Mouse (Mus musculus): ENCODE data around the gene Tssk3. TPM values are rescaled to one million over a fixed set of nuclear protein-coding genes. Genes with fewer than 3 reads are reported as not detected.

Tssk3 gene
- total and polyA plus RNA-seq, 3 experiments: 0.38 TPM; not detected in 2

- peak overlapping the region; percentile 71 for H3K4me3 ChIP-seq (ENCODE audit: low read depth, low read length)
- peaks cover 23% of the 10 kb centered on the region for H3K4me1 ChIP-seq (ENCODE audit: insufficient read depth, low read depth, low read length)
- ATAC-seq (ENCODE audit: extremely low read depth, insufficient number of reproducible peaks, low FRiP score, poor library complexity, severe bottlenecking): no peak
- peaks cover 51% of the 10 kb centered on the region for H3K27me3 ChIP-seq (ENCODE audit: insufficient read depth, low read length)
- DNase-seq (ENCODE audit: low spot score): peak; percentile 62
- TF ChIP-seq GATA1 (IDR thresholded peaks at IDR 0.05; ENCODE audit: borderline replicate concordance, low read length): no peak
- peak; percentile 33; the same call in 1 of the 2 replicates for TF ChIP-seq CTCF (IDR thresholded peaks at IDR 0.05; ENCODE audit: low read depth, low read length)
- no peak for TF ChIP-seq TAL1 (conservative IDR thresholded peaks at IDR 0.05; ENCODE audit: low read depth, low read length)
- no peak for TF ChIP-seq GATA2 (IDR thresholded peaks at IDR 0.05; ENCODE audit: borderline replicate concordance, low read depth, low read length)
- TF ChIP-seq POLR2AphosphoS5 (IDR thresholded peaks at IDR 0.05; ENCODE audit: insufficient replicate concordance, low read depth, low read length): no peak
- H3K9me3 ChIP-seq (replicated peaks): no peaks in the 10 kb centered on the region
- H3K36me3 ChIP-seq (replicated peaks): peaks cover 35% of the 10 kb centered on the region
Observed at GRCm38 (mm10) chr4:129514300-129514898, 23.6 kb upstream of the Tssk3 start.

- no peak for TF ChIP-seq GATA2 (IDR thresholded peaks at IDR 0.05; ENCODE audit: borderline replicate concordance, low read depth, low read length)
- H3K27me3 ChIP-seq (ENCODE audit: insufficient read depth, low read length): peaks cover 56% of the 10 kb centered on the region
- ATAC-seq (ENCODE audit: extremely low read depth, insufficient number of reproducible peaks, low FRiP score, poor library complexity, severe bottlenecking) (no peak), DNase-seq (ENCODE audit: low spot score) (peak; percentile 48)
- peak overlapping the region; percentile 71 for H3K4me3 ChIP-seq (ENCODE audit: low read depth, low read length)
- H3K4me1 ChIP-seq (ENCODE audit: insufficient read depth, low read depth, low read length): peaks cover 25% of the 10 kb centered on the region
- no peaks in the 10 kb centered on the region for H3K9me3 ChIP-seq (replicated peaks)
- H3K36me3 ChIP-seq (replicated peaks): peaks cover 30% of the 10 kb centered on the region
Observed at GRCm38 (mm10) chr4:129513891-129514290, 23.1 kb upstream of the Tssk3 start.

GRCm38 (mm10) chr4:129513086-129513767 is 22.4 kb upstream of the Tssk3 start, which contains the start of gene Marcksl1:
Gene Marcksl1, plus strand, starts transcription at chr4:129513581.
- H3K4me3 ChIP-seq (ENCODE audit: low read depth, low read length): peak within 1 kb of the TSS; percentile 71
- H3K36me3 ChIP-seq (replicated peaks): peaks cover 24% of the 10 kb centered on the region
- H3K9me3 ChIP-seq (replicated peaks): no peaks in the 10 kb centered on the region
- ATAC-seq (ENCODE audit: extremely low read depth, insufficient number of reproducible peaks, low FRiP score, poor library complexity, severe bottlenecking) (peak; percentile 45), DNase-seq (ENCODE audit: low spot score) (peak; percentile 72)
- H3K4me1 ChIP-seq (ENCODE audit: insufficient read depth, low read depth, low read length): peaks cover 25% of the 10 kb centered on the region
- TF ChIP-seq CTCF (IDR thresholded peaks at IDR 0.05; ENCODE audit: low read depth, low read length) (no peak), POLR2AphosphoS5 (IDR thresholded peaks at IDR 0.05; ENCODE audit: insufficient replicate concordance, low read depth, low read length) (no peak), TAL1 (conservative IDR thresholded peaks at IDR 0.05; ENCODE audit: low read depth, low read length) (no peak), GATA1 (IDR thresholded peaks at IDR 0.05; ENCODE audit: borderline replicate concordance, low read length) (no peak), GATA2 (IDR thresholded peaks at IDR 0.05; ENCODE audit: borderline replicate concordance, low read depth, low read length) (no peak)
- peaks cover 62% of the 10 kb centered on the region for H3K27me3 ChIP-seq (ENCODE audit: insufficient read depth, low read length)

- Histone ChIP-seq H3K4me1 (ENCODE audit: insufficient read depth, low read depth, low read length) (peaks cover 29% of the 10 kb centered on the region), H3K36me3 (replicated peaks) (peaks cover 8% of the 10 kb centered on the region), H3K4me3 (ENCODE audit: low read depth, low read length) (no peak overlapping the region), H3K9me3 (replicated peaks) (no peaks in the 10 kb centered on the region), H3K27me3 (ENCODE audit: insufficient read depth, low read length) (peaks cover 76% of the 10 kb centered on the region)
- ATAC-seq (ENCODE audit: extremely low read depth, insufficient number of reproducible peaks, low FRiP score, poor library complexity, severe bottlenecking): no peak
- no peak for DNase-seq (ENCODE audit: low spot score)
- no peak for TF ChIP-seq CTCF (IDR thresholded peaks at IDR 0.05; ENCODE audit: low read depth, low read length)
- no peak for TF ChIP-seq TAL1 (conservative IDR thresholded peaks at IDR 0.05; ENCODE audit: low read depth, low read length)
- no peak for TF ChIP-seq POLR2AphosphoS5 (IDR thresholded peaks at IDR 0.05; ENCODE audit: insufficient replicate concordance, low read depth, low read length)
- no peak for TF ChIP-seq GATA1 (IDR thresholded peaks at IDR 0.05; ENCODE audit: borderline replicate concordance, low read length)
- no peak for TF ChIP-seq GATA2 (IDR thresholded peaks at IDR 0.05; ENCODE audit: borderline replicate concordance, low read depth, low read length)
Observed at GRCm38 (mm10) chr4:129511413-129512096, 20.7 kb upstream of the Tssk3 start.

- H3K4me1 ChIP-seq (ENCODE audit: insufficient read depth, low read depth, low read length): peaks cover 28% of the 10 kb centered on the region
- H3K27me3 ChIP-seq (ENCODE audit: insufficient read depth, low read length): peaks cover 82% of the 10 kb centered on the region
- peaks cover 5% of the 10 kb centered on the region for H3K36me3 ChIP-seq (replicated peaks)
- H3K9me3 ChIP-seq (replicated peaks): no peaks in the 10 kb centered on the region
- DNase-seq (ENCODE audit: low spot score) (no peak), ATAC-seq (ENCODE audit: extremely low read depth, insufficient number of reproducible peaks, low FRiP score, poor library complexity, severe bottlenecking) (no peak)
- no peak for TF ChIP-seq CTCF (IDR thresholded peaks at IDR 0.05; ENCODE audit: low read depth, low read length)
- H3K4me3 ChIP-seq (ENCODE audit: low read depth, low read length): no peak overlapping the region
Observed at GRCm38 (mm10) chr4:129510723-129511412, 20.0 kb upstream of the Tssk3 start.

GRCm38 (mm10) chr4:129509650-129510049 is 18.8 kb upstream of the Tssk3 start:
- DNase-seq (ENCODE audit: low spot score) (no peak), ATAC-seq (ENCODE audit: extremely low read depth, insufficient number of reproducible peaks, low FRiP score, poor library complexity, severe bottlenecking) (no peak)
- Histone ChIP-seq H3K4me3 (ENCODE audit: low read depth, low read length) (no peak overlapping the region), H3K4me1 (ENCODE audit: insufficient read depth, low read depth, low read length) (peaks cover 28% of the 10 kb centered on the region), H3K27me3 (ENCODE audit: insufficient read depth, low read length) (peaks cover 86% of the 10 kb centered on the region), H3K36me3 (replicated peaks) (peaks cover 4% of the 10 kb centered on the region), H3K9me3 (replicated peaks) (no peaks in the 10 kb centered on the region)
- TF ChIP-seq CTCF (IDR thresholded peaks at IDR 0.05; ENCODE audit: low read depth, low read length) (no peak), GATA1 (IDR thresholded peaks at IDR 0.05; ENCODE audit: borderline replicate concordance, low read length) (no peak), GATA2 (IDR thresholded peaks at IDR 0.05; ENCODE audit: borderline replicate concordance, low read depth, low read length) (no peak), TAL1 (conservative IDR thresholded peaks at IDR 0.05; ENCODE audit: low read depth, low read length) (no peak), POLR2AphosphoS5 (IDR thresholded peaks at IDR 0.05; ENCODE audit: insufficient replicate concordance, low read depth, low read length) (no peak)
